Mouse (Mus musculus): ENCODE data around the gene Kcnk13. TPM values are rescaled to one million over a fixed set of nuclear protein-coding genes. Genes with fewer than 3 reads are reported as not detected.

Gene Kcnk13
- polyA plus RNA-seq (2017; shearing (Covaris generic)), result not detected

GRCm38 (mm10) chr12:99964301-99965202, at the start of gene Kcnk13:
TSS of gene Kcnk13 (plus strand) at chr12:99964499.

GRCm38 (mm10) chr12:100109986-100110696, 145.8 kb downstream of the Kcnk13 start, which contains the start of gene Psmc1:
TSS of gene Psmc1 (plus strand) at chr12:100110154.

Other genes with a start within 250 kb of the Kcnk13 start
- gene Efcab11, start 80.1 kb upstream of the Kcnk13 start, polyA plus RNA-seq (2017; shearing (Covaris generic)), result 0.95 TPM
- 17.7 TPM for gene Tdp1, start 80.0 kb upstream of the Kcnk13 start, polyA plus RNA-seq (2017; shearing (Covaris generic))
- gene Psmc1, start 145.7 kb downstream of the Kcnk13 start, polyA plus RNA-seq (2017; shearing (Covaris generic)), result 94.3 TPM
- 17.1 TPM for gene Nrde2, start 195.2 kb downstream of the Kcnk13 start, polyA plus RNA-seq (2017; shearing (Covaris generic))
- 1,284 TPM for gene Calm1, start 234.9 kb downstream of the Kcnk13 start, polyA plus RNA-seq (2017; shearing (Covaris generic))